Mouse (Mus musculus) forebrain, embryonic 13.5 days (tissue): ENCODE data around the gene Zranb1. TPM values are rescaled to one million over a fixed set of nuclear protein-coding genes. Genes with fewer than 3 reads are reported as not detected.

Source experiments
- ATAC-seq: fragments of 200-750 bp; cut with Nextera tagmentation; 2 replicates; pipeline ENCODE4 v1.8.0; 2017
- H3K27ac ChIP-seq: fragments of 300-500 bp; sonication (generic); 2 replicates; pipeline ENCODE4 v1.5.1; 2015; ENCODE audit warnings: inconsistent platforms, mild to moderate bottlenecking, moderate library complexity
- H3K27me3 ChIP-seq: fragments of 300-500 bp; sonication (generic); 2 replicates; pipeline ENCODE4 v1.6.1; 2015; ENCODE audit warnings: mild to moderate bottlenecking, inconsistent platforms
- H3K36me3 ChIP-seq: fragments of 300-500 bp; sonication (generic); 2 replicates; pipeline ENCODE4 v1.6.1; 2015; ENCODE audit warnings: mild to moderate bottlenecking, inconsistent platforms; ENCODE audit not compliant: poor library complexity, severe bottlenecking
- H3K4me1 ChIP-seq: fragments of 300-500 bp; sonication (generic); 2 replicates; pipeline ENCODE4 v1.6.1; 2015; ENCODE audit warnings: inconsistent platforms
- H3K4me2 ChIP-seq: fragments of 300-500 bp; sonication (generic); 2 replicates; pipeline ENCODE4 v1.6.1; 2015; ENCODE audit warnings: inconsistent platforms, mild to moderate bottlenecking, moderate library complexity
- H3K4me3 ChIP-seq: fragments of 300-500 bp; sonication (generic); 2 replicates; pipeline ENCODE4 v1.5.1; 2015; ENCODE audit warnings: mild to moderate bottlenecking, inconsistent platforms
- H3K9ac ChIP-seq: fragments of 300-500 bp; sonication (generic); 2 replicates; pipeline ENCODE4 v1.6.1; 2015; ENCODE audit warnings: mild to moderate bottlenecking, inconsistent platforms
- H3K9me3 ChIP-seq: fragments of 300-500 bp; sonication (generic); replicated peaks from 2 replicates; pipeline ENCODE4 v1.6.1; 2016; ENCODE audit warnings: inconsistent platforms
- WGBS: fragments of 180-500 bp; shearing (Covaris S2); methylation state at CpG from one replicate; pipeline ENCODE4 v1.1.7; 2015; 5-methylcytosine and 5-hydroxymethylcytosine counted together
- polyA plus RNA-seq: library from polyadenylated mRNA; unstranded; fragments of >200 nt; fragmentation: Nextera tagmentation; extraction: Ambion mirVana; gene quantifications from 2 replicates; pipeline ENCODE4 v1.2.1, GENCODE M21; 2015

Zranb1 gene
- polyA plus RNA-seq, 1 experiment from 2014 or later, result 16.1 TPM

DNA sequence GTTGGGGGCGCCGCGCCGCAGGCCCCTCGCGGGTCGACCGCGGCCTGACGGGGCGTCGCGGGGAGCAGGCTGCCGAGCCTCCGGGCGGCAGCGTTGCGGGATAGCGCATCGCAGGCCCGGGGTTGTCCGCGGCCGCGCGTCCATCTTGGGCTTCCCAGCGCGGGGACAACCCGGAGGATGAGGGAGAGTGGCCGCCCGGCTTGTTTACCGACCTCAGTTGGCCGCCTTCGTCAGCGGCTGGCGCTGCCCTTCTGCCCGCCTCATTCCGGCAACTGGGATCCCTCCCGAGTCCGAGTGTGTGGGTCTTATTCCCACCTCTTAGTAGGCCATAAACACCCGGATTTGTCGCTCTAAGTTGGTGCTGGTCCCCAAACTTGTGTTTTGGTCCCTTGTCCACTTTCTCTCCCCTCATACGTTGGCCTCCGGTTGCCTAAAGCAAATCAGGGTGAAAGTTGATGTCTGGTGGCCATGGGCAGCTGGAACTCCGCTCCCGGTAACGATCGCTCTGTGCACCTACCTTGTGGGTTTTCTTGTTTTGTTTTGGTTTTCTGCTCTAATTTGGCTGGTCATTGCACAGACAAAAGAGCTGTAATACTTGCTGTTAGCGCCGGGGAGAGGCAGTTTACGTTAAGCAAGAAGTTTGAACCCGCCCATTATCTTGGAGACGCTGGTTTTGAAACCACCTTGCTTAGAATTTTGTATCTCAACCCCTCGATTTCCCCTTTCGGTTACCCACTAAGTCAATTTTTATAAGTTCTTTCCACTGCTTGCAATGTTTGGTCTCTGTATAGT is 814 bp downstream of the Zranb1 start:
- H3K27me3 ChIP-seq, result no peaks in the 10 kb centered on the region
- peak overlapping the region; percentile 86 for H3K4me2 ChIP-seq
- no peaks in the 10 kb centered on the region for H3K36me3 ChIP-seq
- peaks cover 29% of the 10 kb centered on the region for H3K4me1 ChIP-seq
- peak overlapping the region; percentile 98 for H3K27ac ChIP-seq
- H3K4me3 ChIP-seq, result peak overlapping the region; percentile 95
- H3K9ac ChIP-seq, result peak overlapping the region; percentile 95
- no peaks in the 10 kb centered on the region for H3K9me3 ChIP-seq
- under 1% methylated on average over 31 of the region's 55 CpGs for WGBS
- ATAC-seq, result no peak

DNA sequence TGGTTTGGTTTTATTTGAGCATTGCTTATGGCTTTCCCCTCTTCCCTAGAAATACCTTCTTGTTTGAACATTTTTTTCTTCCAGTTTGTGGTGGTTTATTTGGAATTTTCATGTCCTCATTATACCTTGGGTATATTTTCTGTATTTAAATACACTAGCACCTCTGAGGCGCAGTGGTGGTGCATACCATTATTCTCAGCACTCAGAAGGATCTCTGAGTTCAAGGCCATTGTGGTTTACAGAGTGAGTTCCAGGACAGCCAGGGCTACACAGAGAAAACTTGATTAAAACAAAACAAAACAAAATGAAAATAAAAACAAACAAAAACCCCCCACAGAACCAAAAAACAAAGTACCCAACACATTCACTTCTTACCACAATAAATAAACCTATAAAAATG is 2.4 kb downstream of the Zranb1 start:
- Histone ChIP-seq H3K27ac (no peak overlapping the region), H3K36me3 (no peaks in the 10 kb centered on the region), H3K4me2 (no peak overlapping the region), H3K4me3 (no peak overlapping the region), H3K4me1 (peaks cover 29% of the 10 kb centered on the region), H3K9me3 (no peaks in the 10 kb centered on the region), H3K9ac (no peak overlapping the region), H3K27me3 (no peaks in the 10 kb centered on the region)
- ATAC-seq, result no peak
- 85% methylated on average over 1 of the region's 1 CpGs for WGBS

- Histone ChIP-seq H3K9me3 (no peaks in the 10 kb centered on the region), H3K9ac (no peak overlapping the region), H3K4me3 (no peak overlapping the region), H3K27ac (no peak overlapping the region), H3K36me3 (no peaks in the 10 kb centered on the region), H3K27me3 (no peaks in the 10 kb centered on the region), H3K4me2 (no peak overlapping the region), H3K4me1 (peaks cover 34% of the 10 kb centered on the region)
- ATAC-seq, result no peak
These were observed 3.8 kb downstream of the Zranb1 start for GRCm38 (mm10) chr7:132934743-132935142.

- no peaks in the 10 kb centered on the region for H3K27me3 ChIP-seq
- no peak for ATAC-seq
- H3K9me3 ChIP-seq, result no peaks in the 10 kb centered on the region
- H3K4me2 ChIP-seq, result no peak overlapping the region
- no peak overlapping the region for H3K27ac ChIP-seq
- H3K9ac ChIP-seq, result no peak overlapping the region
- no peaks in the 10 kb centered on the region for H3K36me3 ChIP-seq
- WGBS, result 87% methylated on average over 2 of the region's 2 CpGs
- peaks cover 18% of the 10 kb centered on the region for H3K4me1 ChIP-seq
- no peak overlapping the region for H3K4me3 ChIP-seq
These were observed 8.2 kb downstream of the Zranb1 start for GRCm38 (mm10) chr7:132939118-132939517.

DNA sequence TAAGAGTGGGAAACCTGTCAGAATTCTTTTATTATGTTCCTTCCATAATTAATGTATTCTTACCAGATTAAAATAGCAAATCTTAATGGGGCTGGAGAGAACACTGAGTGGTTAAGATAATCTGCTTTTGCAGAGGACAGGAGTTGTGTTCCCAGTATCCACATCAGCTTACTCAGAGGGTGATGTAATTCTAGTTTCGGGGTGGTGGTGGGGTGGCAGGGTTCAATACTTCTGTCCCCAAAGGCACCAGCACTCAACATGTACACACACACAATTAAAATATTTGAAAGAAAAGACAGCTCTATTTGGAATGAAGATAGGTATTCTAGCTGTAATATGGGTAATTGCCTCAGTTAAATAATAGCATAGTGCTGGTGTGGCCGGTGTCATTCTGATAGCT is 9.6 kb downstream of the Zranb1 start:
- Histone ChIP-seq H3K9me3 (no peaks in the 10 kb centered on the region), H3K36me3 (no peaks in the 10 kb centered on the region), H3K4me2 (no peak overlapping the region), H3K4me1 (peaks cover 11% of the 10 kb centered on the region), H3K27me3 (no peaks in the 10 kb centered on the region), H3K27ac (no peak overlapping the region), H3K9ac (no peak overlapping the region), H3K4me3 (no peak overlapping the region)
- WGBS, result 83% methylated on average over 2 of the region's 2 CpGs
- ATAC-seq, result no peak

DNA sequence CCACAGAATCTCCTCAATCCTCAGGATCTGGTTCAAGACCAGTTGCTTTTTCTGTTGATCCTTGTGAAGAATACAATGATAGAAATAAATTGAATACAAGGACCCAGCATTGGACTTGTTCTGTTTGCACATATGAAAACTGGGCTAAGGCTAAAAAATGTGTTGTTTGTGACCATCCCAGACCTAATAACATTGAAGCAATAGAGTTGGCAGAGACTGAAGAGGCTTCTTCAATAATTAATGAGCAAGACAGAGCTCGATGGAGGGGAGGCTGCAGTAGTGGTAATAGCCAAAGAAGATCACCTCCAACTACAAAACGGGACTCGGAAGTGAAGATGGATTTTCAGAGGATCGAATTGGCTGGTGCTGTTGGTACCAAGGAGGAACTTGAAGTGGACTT is 19.0 kb downstream of the Zranb1 start:
- H3K4me3 ChIP-seq, result no peak overlapping the region
- H3K4me2 ChIP-seq, result no peak overlapping the region
- no peaks in the 10 kb centered on the region for H3K4me1 ChIP-seq
- no peak overlapping the region for H3K27ac ChIP-seq
- H3K27me3 ChIP-seq, result no peaks in the 10 kb centered on the region
- H3K36me3 ChIP-seq, result no peaks in the 10 kb centered on the region
- 91% methylated on average over 4 of the region's 4 CpGs for WGBS
- no peaks in the 10 kb centered on the region for H3K9me3 ChIP-seq
- no peak for ATAC-seq
- H3K9ac ChIP-seq, result no peak overlapping the region

DNA sequence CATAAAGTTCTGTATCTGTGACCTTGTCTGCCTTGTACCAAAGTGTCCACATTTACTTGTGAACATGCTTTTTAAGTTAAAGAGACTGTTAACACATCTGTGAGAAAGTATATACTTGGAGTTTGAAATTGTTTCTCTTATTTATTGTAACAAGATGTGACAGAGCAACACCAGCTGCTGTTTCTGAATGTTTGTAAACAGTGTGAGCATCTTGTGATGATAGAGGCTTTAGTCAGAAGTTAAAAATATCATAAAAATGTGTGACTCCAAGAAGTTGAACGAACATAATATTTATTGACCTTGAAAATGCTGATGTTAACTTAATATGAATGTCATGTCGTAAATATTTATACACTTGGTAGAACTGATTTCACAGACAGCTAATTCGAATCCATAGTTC is 19.7 kb downstream of the Zranb1 start:
- H3K9me3 ChIP-seq, result no peaks in the 10 kb centered on the region
- no peak overlapping the region for H3K9ac ChIP-seq
- H3K36me3 ChIP-seq, result no peaks in the 10 kb centered on the region
- H3K4me3 ChIP-seq, result no peak overlapping the region
- no peak overlapping the region for H3K4me2 ChIP-seq
- no peaks in the 10 kb centered on the region for H3K27me3 ChIP-seq
- no peaks in the 10 kb centered on the region for H3K4me1 ChIP-seq
- no peak for ATAC-seq
- no peak overlapping the region for H3K27ac ChIP-seq
- WGBS, result 91% methylated on average over 3 of the region's 3 CpGs

GRCm38 (mm10) chr7:132964395-132964794 is 33.5 kb downstream of the Zranb1 start:
- WGBS, result 82% methylated on average over 3 of the region's 3 CpGs
- H3K9ac ChIP-seq, result no peak overlapping the region
- no peak for ATAC-seq
- no peaks in the 10 kb centered on the region for H3K27me3 ChIP-seq
- H3K4me2 ChIP-seq, result no peak overlapping the region
- no peak overlapping the region for H3K27ac ChIP-seq
- no peaks in the 10 kb centered on the region; the same call in 1 of the 2 replicates for H3K36me3 ChIP-seq
- no peaks in the 10 kb centered on the region for H3K9me3 ChIP-seq
- H3K4me1 ChIP-seq, result no peaks in the 10 kb centered on the region
- no peak overlapping the region for H3K4me3 ChIP-seq

DNA sequence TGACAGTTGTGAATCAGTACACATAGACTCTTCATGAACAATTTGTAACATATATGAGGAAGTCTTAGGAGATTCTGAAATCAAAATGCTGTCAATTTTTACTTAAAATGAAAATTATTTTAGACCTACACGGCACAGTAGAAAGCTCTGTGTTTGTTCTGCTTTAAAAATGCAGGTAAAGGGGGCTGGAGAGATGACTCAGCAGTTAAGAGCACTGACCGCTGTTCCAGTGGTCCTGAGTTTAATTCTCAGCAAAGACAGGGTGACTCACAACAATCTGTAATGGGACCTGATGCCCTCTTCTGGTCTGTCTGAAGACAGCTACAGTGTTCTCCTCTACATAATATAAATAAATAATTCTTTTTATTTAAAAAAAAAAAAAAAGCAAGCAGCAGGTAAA is 34.8 kb downstream of the Zranb1 start:
- no peaks in the 10 kb centered on the region; the same call in 1 of the 2 replicates for H3K36me3 ChIP-seq
- no peak overlapping the region for H3K27ac ChIP-seq
- no peak overlapping the region for H3K4me3 ChIP-seq
- H3K4me1 ChIP-seq, result no peaks in the 10 kb centered on the region
- ATAC-seq, result no peak
- no peaks in the 10 kb centered on the region for H3K27me3 ChIP-seq
- WGBS, result 91% methylated on average over 2 of the region's 2 CpGs
- H3K9me3 ChIP-seq, result no peaks in the 10 kb centered on the region
- H3K4me2 ChIP-seq, result no peak overlapping the region
- no peak overlapping the region for H3K9ac ChIP-seq

GRCm38 (mm10) chr7:132972079-132972478 is 41.1 kb downstream of the Zranb1 start:
- Histone ChIP-seq H3K27ac (no peak overlapping the region), H3K4me2 (no peak overlapping the region), H3K4me3 (no peak overlapping the region), H3K9me3 (no peaks in the 10 kb centered on the region), H3K9ac (no peak overlapping the region), H3K36me3 (peaks cover 12% of the 10 kb centered on the region; the same call in 1 of the 2 replicates), H3K27me3 (no peaks in the 10 kb centered on the region), H3K4me1 (peaks cover 5% of the 10 kb centered on the region; the same call in 1 of the 2 replicates)
- WGBS, result 94% methylated on average over 2 of the region's 2 CpGs
- ATAC-seq, result no peak

GRCm38 (mm10) chr7:132976079-132976478 is 45.1 kb downstream of the Zranb1 start:
- no peak overlapping the region for H3K4me3 ChIP-seq
- 66% methylated on average over 2 of the region's 2 CpGs for WGBS
- ATAC-seq, result no peak
- H3K4me2 ChIP-seq, result no peak overlapping the region
- H3K9me3 ChIP-seq, result no peaks in the 10 kb centered on the region
- no peak overlapping the region for H3K9ac ChIP-seq
- H3K27ac ChIP-seq, result no peak overlapping the region
- H3K4me1 ChIP-seq, result peaks cover 5% of the 10 kb centered on the region; the same call in 1 of the 2 replicates
- H3K36me3 ChIP-seq, result peaks cover 15% of the 10 kb centered on the region
- no peaks in the 10 kb centered on the region for H3K27me3 ChIP-seq

- no peak for ATAC-seq
- no peak overlapping the region for H3K4me3 ChIP-seq
- H3K9ac ChIP-seq, result no peak overlapping the region
- peaks cover 31% of the 10 kb centered on the region for H3K36me3 ChIP-seq
- H3K4me1 ChIP-seq, result peaks cover 5% of the 10 kb centered on the region; the same call in 1 of the 2 replicates
- no peaks in the 10 kb centered on the region for H3K27me3 ChIP-seq
- no peaks in the 10 kb centered on the region for H3K9me3 ChIP-seq
- H3K27ac ChIP-seq, result no peak overlapping the region
- WGBS, result 98% methylated on average over 2 of the region's 2 CpGs
- no peak overlapping the region for H3K4me2 ChIP-seq
These were observed 47.0 kb downstream of the Zranb1 start for GRCm38 (mm10) chr7:132977981-132978380.

GRCm38 (mm10) chr7:132982639-132983038 is 51.7 kb downstream of the Zranb1 start:
- Histone ChIP-seq H3K4me1 (no peaks in the 10 kb centered on the region; the same call in 1 of the 2 replicates), H3K4me3 (no peak overlapping the region), H3K36me3 (peaks cover 50% of the 10 kb centered on the region), H3K9ac (no peak overlapping the region), H3K9me3 (no peaks in the 10 kb centered on the region), H3K27ac (no peak overlapping the region), H3K27me3 (no peaks in the 10 kb centered on the region), H3K4me2 (no peak overlapping the region)
- peak; percentile 48; the same call in 1 of the 2 replicates for ATAC-seq
- 27% methylated on average over 3 of the region's 3 CpGs for WGBS
